Mouse (Mus musculus) liver, embryonic 15.5 days (tissue): ENCODE measurements at regions not wholly inside any gene's neighbourhood (a gene's known extent, or its start where the extent isn't known, plus 50 kb on each side); places are given as distances from the start of the nearest gene placed in this dataset.
"Not testable (repeated sequence)": the region's sequence is repeated elsewhere in the genome, so short reads cannot be mapped to it uniquely, and the experiment has no call there.

Experiments used
- ATAC-seq: fragments of 200-750 bp; cut with Nextera tagmentation; 2 replicates; pipeline ENCODE4 v1.8.0; 2017; ENCODE audit warnings: moderate number of reproducible peaks, mild to moderate bottlenecking, moderate library complexity; ENCODE audit not compliant: insufficient read depth
- H3K27ac ChIP-seq: fragments of 300-500 bp; sonication (generic); replicated peaks from 2 replicates; pipeline ENCODE4 v1.5.1; 2015; ENCODE audit warnings: mild to moderate bottlenecking, inconsistent platforms
- H3K27me3 ChIP-seq: fragments of 300-500 bp; sonication (generic); 2 replicates; pipeline ENCODE4 v1.6.1; 2015; ENCODE audit warnings: mild to moderate bottlenecking, inconsistent platforms
- H3K36me3 ChIP-seq: fragments of 300-500 bp; sonication (generic); replicated peaks from 2 replicates; pipeline ENCODE4 v1.6.1; 2015; ENCODE audit warnings: moderate library complexity, mild to moderate bottlenecking, inconsistent platforms
- H3K4me1 ChIP-seq: fragments of 300-500 bp; sonication (generic); replicated peaks from 2 replicates; pipeline ENCODE4 v1.6.1; 2015; ENCODE audit warnings: inconsistent platforms
- H3K4me2 ChIP-seq: fragments of 300-500 bp; sonication (generic); 2 replicates; pipeline ENCODE4 v1.6.1; 2015; ENCODE audit warnings: moderate library complexity, mild to moderate bottlenecking, inconsistent platforms
- H3K4me3 ChIP-seq: fragments of 300-500 bp; sonication (generic); replicated peaks from 2 replicates; pipeline ENCODE4 v1.5.1; 2015; ENCODE audit warnings: mild to moderate bottlenecking, inconsistent platforms
- H3K9ac ChIP-seq: fragments of 300-500 bp; sonication (generic); 2 replicates; pipeline ENCODE4 v1.6.1; 2015; ENCODE audit warnings: moderate library complexity, mild to moderate bottlenecking, inconsistent platforms
- H3K9me3 ChIP-seq: fragments of 300-500 bp; sonication (generic); replicated peaks from 2 replicates; pipeline ENCODE4 v1.6.1; 2016; ENCODE audit warnings: inconsistent platforms
- WGBS: fragments of 180-500 bp; shearing (Covaris S2); methylation state at CpG from one replicate; pipeline ENCODE4 v1.1.7; 2015; ENCODE audit warnings: mixed read lengths; ENCODE audit not compliant: insufficient replicate concordance; 5-methylcytosine and 5-hydroxymethylcytosine counted together

- Histone ChIP-seq H3K9ac (no peak overlapping the region), H3K4me3 (no peak overlapping the region), H3K9me3 (no peaks in the 10 kb centered on the region), H3K36me3 (no peaks in the 10 kb centered on the region), H3K4me2 (no peak overlapping the region), H3K27ac (no peak overlapping the region), H3K27me3 (no peaks in the 10 kb centered on the region), H3K4me1 (no peaks in the 10 kb centered on the region)
- WGBS: 64% methylated on average over 8 of the region's 8 CpGs
- ATAC-seq: no peak
These were observed 57.8 kb downstream of the Dusp6 start for GRCm38 (mm10) chr10:99320797-99321196.

GRCm38 (mm10) chr10:99323358-99323757, 60.3 kb downstream of the Dusp6 start:
- Histone ChIP-seq H3K4me3 (no peak overlapping the region), H3K27ac (no peak overlapping the region), H3K36me3 (no peaks in the 10 kb centered on the region), H3K4me1 (no peaks in the 10 kb centered on the region), H3K9me3 (no peaks in the 10 kb centered on the region), H3K4me2 (no peak overlapping the region), H3K9ac (no peak overlapping the region), H3K27me3 (no peaks in the 10 kb centered on the region)
- no peak for ATAC-seq
- 69% methylated on average over 8 of the region's 8 CpGs for WGBS

- ATAC-seq: no peak
- no peaks in the 10 kb centered on the region for H3K27me3 ChIP-seq
- no peaks in the 10 kb centered on the region for H3K36me3 ChIP-seq
- H3K27ac ChIP-seq: no peak overlapping the region
- no peak overlapping the region for H3K4me3 ChIP-seq
- no peak overlapping the region for H3K9ac ChIP-seq
- H3K4me1 ChIP-seq: no peaks in the 10 kb centered on the region
- H3K4me2 ChIP-seq: no peak overlapping the region
- 66% methylated on average over 2 of the region's 2 CpGs for WGBS
- no peaks in the 10 kb centered on the region for H3K9me3 ChIP-seq
These were observed 64.5 kb downstream of the Dusp6 start for GRCm38 (mm10) chr10:99327501-99327900.

- Histone ChIP-seq H3K27me3 (no peaks in the 10 kb centered on the region), H3K27ac (no peak overlapping the region), H3K9me3 (no peaks in the 10 kb centered on the region), H3K4me3 (no peak overlapping the region), H3K4me1 (no peaks in the 10 kb centered on the region), H3K9ac (no peak overlapping the region), H3K36me3 (no peaks in the 10 kb centered on the region), H3K4me2 (no peak overlapping the region)
- 78% methylated on average over 8 of the region's 8 CpGs for WGBS
- no peak for ATAC-seq
These were observed 65.5 kb downstream of the Dusp6 start for GRCm38 (mm10) chr10:99328568-99328967.

GRCm38 (mm10) chr10:99329469-99329868, 66.4 kb downstream of the Dusp6 start:
- Histone ChIP-seq H3K4me2 (no peak overlapping the region), H3K4me3 (no peak overlapping the region), H3K36me3 (no peaks in the 10 kb centered on the region), H3K4me1 (no peaks in the 10 kb centered on the region), H3K9ac (no peak overlapping the region), H3K27ac (no peak overlapping the region), H3K27me3 (no peaks in the 10 kb centered on the region), H3K9me3 (no peaks in the 10 kb centered on the region)
- 66% methylated on average over 6 of the region's 6 CpGs for WGBS
- no peak for ATAC-seq

- 54% methylated on average over 7 of the region's 7 CpGs for whole genome bisulfite sequencing
- Histone ChIP-seq H3K4me3 (no peak overlapping the region), H3K27me3 (no peaks in the 10 kb centered on the region), H3K4me1 (no peaks in the 10 kb centered on the region), H3K9me3 (no peaks in the 10 kb centered on the region), H3K36me3 (no peaks in the 10 kb centered on the region), H3K9ac (no peak overlapping the region), H3K27ac (no peak overlapping the region), H3K4me2 (no peak overlapping the region)
- ATAC-seq: no peak
These were observed 67.5 kb downstream of the Dusp6 start for GRCm38 (mm10) chr10:99330519-99330918.

GRCm38 (mm10) chr10:99331876-99332275, 68.8 kb downstream of the Dusp6 start:
- H3K36me3 ChIP-seq: no peaks in the 10 kb centered on the region
- no peak overlapping the region for H3K4me2 ChIP-seq
- H3K27ac ChIP-seq: no peak overlapping the region
- H3K27me3 ChIP-seq: no peaks in the 10 kb centered on the region
- 73% methylated on average over 12 of the region's 12 CpGs for WGBS
- no peak overlapping the region for H3K9ac ChIP-seq
- H3K4me1 ChIP-seq: no peaks in the 10 kb centered on the region
- no peak overlapping the region for H3K4me3 ChIP-seq
- no peaks in the 10 kb centered on the region for H3K9me3 ChIP-seq
- ATAC-seq: no peak

GRCm38 (mm10) chr10:99333831-99334230, 70.8 kb downstream of the Dusp6 start:
- ATAC-seq: no peak
- 60% methylated on average over 5 of the region's 5 CpGs for WGBS

GRCm38 (mm10) chr10:99336091-99336490, 73.1 kb downstream of the Dusp6 start:
- WGBS: 69% methylated on average over 4 of the region's 4 CpGs
- H3K9me3 ChIP-seq: no peaks in the 10 kb centered on the region
- H3K36me3 ChIP-seq: no peaks in the 10 kb centered on the region
- H3K27ac ChIP-seq: no peak overlapping the region
- no peak overlapping the region for H3K9ac ChIP-seq
- no peak overlapping the region for H3K4me2 ChIP-seq
- H3K4me1 ChIP-seq: no peaks in the 10 kb centered on the region
- no peak overlapping the region for H3K4me3 ChIP-seq
- H3K27me3 ChIP-seq: no peaks in the 10 kb centered on the region
- no peak for ATAC-seq

More at GRCm38 (mm10) chr10:99333831-99334230, 70.8 kb downstream of the Dusp6 start:
- Histone ChIP-seq H3K9ac (no peak overlapping the region), H3K27me3 (no peaks in the 10 kb centered on the region), H3K4me3 (no peak overlapping the region), H3K4me1 (no peaks in the 10 kb centered on the region), H3K4me2 (no peak overlapping the region), H3K27ac (no peak overlapping the region), H3K36me3 (no peaks in the 10 kb centered on the region), H3K9me3 (no peaks in the 10 kb centered on the region)

- ATAC-seq, H3K36me3 ChIP-seq, H3K4me3 ChIP-seq, H3K9ac ChIP-seq, H3K4me2 ChIP-seq, H3K4me1 ChIP-seq, H3K27me3 ChIP-seq, H3K27ac ChIP-seq, H3K9me3 ChIP-seq: not testable (repeated sequence)
- WGBS: 78% methylated on average over 8 of the region's 11 CpGs
These were observed 75.8 kb downstream of the Dusp6 start for GRCm38 (mm10) chr10:99338790-99339189.

- ATAC-seq, H3K36me3 ChIP-seq, H3K27me3 ChIP-seq, H3K9me3 ChIP-seq, H3K4me2 ChIP-seq, H3K4me3 ChIP-seq, H3K27ac ChIP-seq, H3K4me1 ChIP-seq, H3K9ac ChIP-seq: not testable (repeated sequence)
- 88% methylated on average over 13 of the region's 19 CpGs for WGBS
These were observed 76.4 kb downstream of the Dusp6 start for GRCm38 (mm10) chr10:99339291-99339912.

GRCm38 (mm10) chr10:99340057-99340456, 77.0 kb downstream of the Dusp6 start:
- not testable (repeated sequence) for H3K9ac ChIP-seq, H3K27ac ChIP-seq, H3K27me3 ChIP-seq, H3K4me3 ChIP-seq, ATAC-seq, H3K9me3 ChIP-seq, H3K4me2 ChIP-seq, H3K4me1 ChIP-seq, H3K36me3 ChIP-seq
- WGBS: 97% methylated on average over 9 of the region's 25 CpGs
